Mouse (Mus musculus): Measurements from ENCODE around the gene D430019H16Rik. TPM values are rescaled to one million over a fixed set of nuclear protein-coding genes. Genes with fewer than 3 reads are reported as not detected.

Gene D430019H16Rik
- total RNA-seq, 2 experiments from 2014 or later: not detected

- no peak for ATAC-seq (replicated peaks; ENCODE audit: low FRiP score, poor library complexity, severe bottlenecking)
Observed at GRCm38 (mm10) chr12:105476993-105477392, 23.3 kb downstream of the D430019H16Rik start.

- ATAC-seq (replicated peaks; ENCODE audit: low FRiP score, poor library complexity, severe bottlenecking): no peak
Observed at GRCm38 (mm10) chr12:105483503-105483902, 29.8 kb downstream of the D430019H16Rik start.

- no peak for ATAC-seq (replicated peaks; ENCODE audit: low FRiP score, poor library complexity, severe bottlenecking)
Observed at GRCm38 (mm10) chr12:105490227-105490626, 36.6 kb downstream of the D430019H16Rik start.

GRCm38 (mm10) chr12:105490794-105491193, 37.1 kb downstream of the D430019H16Rik start:
- no peak for ATAC-seq (replicated peaks; ENCODE audit: low FRiP score, poor library complexity, severe bottlenecking)

- ATAC-seq (replicated peaks; ENCODE audit: low FRiP score, poor library complexity, severe bottlenecking): no peak
Observed at GRCm38 (mm10) chr12:105494796-105495195, 41.1 kb downstream of the D430019H16Rik start.

- ATAC-seq (replicated peaks; ENCODE audit: low FRiP score, poor library complexity, severe bottlenecking): no peak
Observed at GRCm38 (mm10) chr12:105497894-105498293, 44.2 kb downstream of the D430019H16Rik start.

GRCm38 (mm10) chr12:105498423-105498822, 44.8 kb downstream of the D430019H16Rik start:
- no peak for ATAC-seq (replicated peaks; ENCODE audit: low FRiP score, poor library complexity, severe bottlenecking)

- no peak for ATAC-seq (replicated peaks; ENCODE audit: low FRiP score, poor library complexity, severe bottlenecking)
Observed at GRCm38 (mm10) chr12:105498842-105499241, 45.2 kb downstream of the D430019H16Rik start.

GRCm38 (mm10) chr12:105500940-105501339, 47.3 kb downstream of the D430019H16Rik start:
- ATAC-seq (replicated peaks; ENCODE audit: low FRiP score, poor library complexity, severe bottlenecking): no peak

- no peak for ATAC-seq (replicated peaks; ENCODE audit: low FRiP score, poor library complexity, severe bottlenecking)
Observed at GRCm38 (mm10) chr12:105504736-105505135, 51.1 kb downstream of the D430019H16Rik start.

- ATAC-seq (replicated peaks; ENCODE audit: low FRiP score, poor library complexity, severe bottlenecking): no peak
Observed at GRCm38 (mm10) chr12:105511109-105511508, 57.5 kb downstream of the D430019H16Rik start.

GRCm38 (mm10) chr12:105511671-105512502, 58.2 kb downstream of the D430019H16Rik start:
- no peak for ATAC-seq (replicated peaks; ENCODE audit: low FRiP score, poor library complexity, severe bottlenecking)

GRCm38 (mm10) chr12:105514111-105514510, 60.5 kb downstream of the D430019H16Rik start:
- no peak for ATAC-seq (replicated peaks; ENCODE audit: low FRiP score, poor library complexity, severe bottlenecking)

- no peak for ATAC-seq (replicated peaks; ENCODE audit: low FRiP score, poor library complexity, severe bottlenecking)
Observed at GRCm38 (mm10) chr12:105517026-105517675, 63.5 kb downstream of the D430019H16Rik start.

GRCm38 (mm10) chr12:105519851-105520250, 66.2 kb downstream of the D430019H16Rik start:
- no peak for ATAC-seq (replicated peaks; ENCODE audit: low FRiP score, poor library complexity, severe bottlenecking)

GRCm38 (mm10) chr12:105521170-105521762, 67.6 kb downstream of the D430019H16Rik start:
- ATAC-seq (replicated peaks; ENCODE audit: low FRiP score, poor library complexity, severe bottlenecking): no peak

GRCm38 (mm10) chr12:105523737-105524136, 70.1 kb downstream of the D430019H16Rik start:
- ATAC-seq (replicated peaks; ENCODE audit: low FRiP score, poor library complexity, severe bottlenecking): no peak

GRCm38 (mm10) chr12:105526186-105526585, 72.5 kb downstream of the D430019H16Rik start:
- ATAC-seq (replicated peaks; ENCODE audit: low FRiP score, poor library complexity, severe bottlenecking): no peak

- no peak for ATAC-seq (replicated peaks; ENCODE audit: low FRiP score, poor library complexity, severe bottlenecking)
Observed at GRCm38 (mm10) chr12:105526829-105527228, 73.2 kb downstream of the D430019H16Rik start.

- ATAC-seq (replicated peaks; ENCODE audit: low FRiP score, poor library complexity, severe bottlenecking): no peak
Observed at GRCm38 (mm10) chr12:105529545-105529944, 75.9 kb downstream of the D430019H16Rik start.
